Mouse (Mus musculus) embryonic facial prominence, embryonic 12.5 days (tissue): ENCODE measurements around the gene Dock1. TPM values are rescaled to one million over a fixed set of nuclear protein-coding genes. Genes with fewer than 3 reads are reported as not detected.

Source experiments
- ATAC-seq: fragments of 200-750 bp; cut with Nextera tagmentation; 2 replicates; pipeline ENCODE4 v1.8.0; 2017; ENCODE audit not compliant: insufficient number of reproducible peaks, insufficient read depth, low FRiP score, low TSS enrichment
- H3K27ac ChIP-seq: fragments of 300-500 bp; sonication (generic); 2 replicates; pipeline ENCODE4 v1.5.1; 2016; ENCODE audit warnings: mild to moderate bottlenecking
- H3K27me3 ChIP-seq: fragments of 300-500 bp; sonication (generic); 2 replicates; pipeline ENCODE4 v1.6.1; 2016; ENCODE audit warnings: mild to moderate bottlenecking, moderate library complexity
- H3K36me3 ChIP-seq: fragments of 300-500 bp; sonication (generic); 2 replicates; pipeline ENCODE4 v1.6.1; 2016; ENCODE audit warnings: mild to moderate bottlenecking
- H3K4me1 ChIP-seq: fragments of 300-500 bp; sonication (generic); 2 replicates; pipeline ENCODE4 v1.6.1; 2016
- H3K4me2 ChIP-seq: fragments of 300-500 bp; sonication (generic); replicated peaks from 2 replicates; pipeline ENCODE4 v1.6.1; 2016; ENCODE audit warnings: mild to moderate bottlenecking, moderate library complexity
- H3K4me3 ChIP-seq: fragments of 300-500 bp; sonication (generic); 2 replicates; pipeline ENCODE4 v1.5.1; 2016; ENCODE audit warnings: mild to moderate bottlenecking
- H3K9ac ChIP-seq: fragments of 300-500 bp; sonication (generic); 2 replicates; pipeline ENCODE4 v1.6.1; 2016; ENCODE audit warnings: mild to moderate bottlenecking, moderate library complexity
- H3K9me3 ChIP-seq: fragments of 300-500 bp; sonication (generic); 2 replicates; pipeline ENCODE4 v1.6.1; 2016; ENCODE audit warnings: mild to moderate bottlenecking, moderate library complexity
- WGBS: fragments of 180-500 bp; shearing (Covaris S2); methylation state at CpG from one replicate; pipeline ENCODE4 v1.1.7; 2016; 5-methylcytosine and 5-hydroxymethylcytosine counted together
- polyA plus RNA-seq: library from polyadenylated mRNA; unstranded; fragments of >200 nt; fragmentation: Nextera tagmentation; extraction: Ambion mirVana; gene quantifications from 2 replicates; pipeline ENCODE4 v1.2.1, GENCODE M21; 2016

Gene Dock1
- polyA plus RNA-seq, 1 experiment from 2014 or later: 50.5 TPM

DNA sequence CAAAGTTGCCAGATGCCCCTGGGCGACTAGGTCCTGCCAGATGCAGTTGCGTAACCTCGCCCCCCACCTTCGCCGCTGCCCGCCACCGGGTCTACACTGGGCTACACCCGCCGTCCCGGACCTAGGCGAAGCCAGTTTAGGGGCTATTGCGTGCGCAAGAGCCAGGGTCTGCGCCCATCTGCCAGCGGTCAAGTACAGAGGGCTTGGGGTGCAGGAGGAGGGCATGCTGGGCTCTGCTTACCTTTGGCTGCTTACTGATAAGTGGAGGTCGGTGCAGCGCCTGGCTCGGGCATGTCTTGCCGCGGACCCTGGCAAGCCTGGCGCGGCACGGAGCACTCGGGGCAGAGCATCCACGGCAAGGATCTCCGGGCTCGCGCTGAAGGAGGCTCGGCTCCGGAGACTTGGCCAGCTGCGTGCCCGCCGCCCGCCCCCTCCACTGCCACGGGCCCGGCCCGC, 267.0 kb downstream of the Dock1 start:
- H3K27ac ChIP-seq: peak overlapping the region; percentile 30; the same call in 1 of the 2 replicates
- H3K9me3 ChIP-seq: no peaks in the 10 kb centered on the region
- H3K27me3 ChIP-seq: peaks cover 17% of the 10 kb centered on the region
- peak overlapping the region; percentile 66 for H3K9ac ChIP-seq
- peaks cover 16% of the 10 kb centered on the region for H3K4me1 ChIP-seq
- peak; percentile 22; the same call in 1 of the 2 replicates for ATAC-seq
- WGBS: under 1% methylated on average over 30 of the region's 37 CpGs
- no peaks in the 10 kb centered on the region for H3K36me3 ChIP-seq
- H3K4me3 ChIP-seq: peak overlapping the region; percentile 51
- peak overlapping the region; percentile 98 for H3K4me2 ChIP-seq

DNA sequence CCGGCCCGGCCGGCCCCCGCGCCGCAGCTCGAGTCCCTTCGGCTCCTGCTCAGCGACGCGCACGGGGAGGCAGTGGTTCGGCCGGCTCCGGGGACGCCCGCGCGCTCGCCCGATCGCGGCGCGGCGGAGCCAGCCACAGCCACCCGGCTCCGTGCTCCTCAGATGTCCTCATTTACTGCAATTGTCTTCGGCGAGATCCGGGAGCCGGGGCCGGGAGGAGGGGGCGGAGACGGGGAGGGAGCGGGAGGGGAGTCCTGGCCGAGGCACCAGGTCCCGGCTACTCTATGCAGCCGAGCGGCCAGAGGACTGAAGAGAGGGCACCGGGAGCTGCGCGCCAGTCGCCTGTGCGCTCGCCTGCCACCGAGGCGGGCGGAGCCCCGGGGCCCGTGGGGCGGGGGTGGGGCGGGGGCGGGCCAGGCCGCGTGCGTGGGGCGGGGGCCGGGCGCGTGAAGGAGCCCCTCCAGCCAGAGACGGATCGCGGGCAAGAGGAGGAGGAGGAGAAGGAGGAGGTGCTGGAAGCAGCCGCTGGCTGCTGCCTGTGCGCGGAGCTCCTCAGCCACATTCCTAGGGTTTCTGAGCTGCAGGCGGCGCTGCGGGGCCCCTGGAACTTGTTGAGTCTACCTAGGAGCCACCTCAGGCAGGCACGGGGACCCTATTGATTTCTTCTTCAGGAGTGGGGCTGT, 267.6 kb downstream of the Dock1 start, which contains the start of gene Fam196a:
Gene Fam196a (minus strand): TSS at position 504 of the 683 bp plus-strand sequence.
- H3K9me3 ChIP-seq: no peaks in the 10 kb centered on the region
- peak within 1 kb of the TSS; percentile 30; the same call in 1 of the 2 replicates for H3K27ac ChIP-seq
- H3K4me2 ChIP-seq: peak within 1 kb of the TSS; percentile 98
- H3K9ac ChIP-seq: peak within 1 kb of the TSS; percentile 66
- H3K4me3 ChIP-seq: peak within 1 kb of the TSS; percentile 51
- ATAC-seq: peak; percentile 84
- no peaks in the 10 kb centered on the region for H3K36me3 ChIP-seq
- under 1% methylated on average over 45 of the region's 71 CpGs for WGBS
- H3K27me3 ChIP-seq: peaks cover 17% of the 10 kb centered on the region
- peaks cover 16% of the 10 kb centered on the region for H3K4me1 ChIP-seq

GRCm38 (mm10) chr7:134941891-134942290, 271.4 kb downstream of the Dock1 start:
- H3K4me3 ChIP-seq: no peak overlapping the region
- no peak for ATAC-seq

GRCm38 (mm10) chr7:134943063-134943462, 272.6 kb downstream of the Dock1 start:
- no peak overlapping the region for H3K4me3 ChIP-seq
- 74% methylated on average over 6 of the region's 6 CpGs for WGBS

More at GRCm38 (mm10) chr7:134941891-134942290, 271.4 kb downstream of the Dock1 start:
- Histone ChIP-seq H3K9me3 (no peaks in the 10 kb centered on the region), H3K36me3 (no peaks in the 10 kb centered on the region), H3K9ac (no peak overlapping the region), H3K27ac (no peak overlapping the region), H3K27me3 (peaks cover 8% of the 10 kb centered on the region), H3K4me2 (no peak overlapping the region), H3K4me1 (peaks cover 15% of the 10 kb centered on the region)
- WGBS: 98% methylated on average over 6 of the region's 6 CpGs

DNA sequence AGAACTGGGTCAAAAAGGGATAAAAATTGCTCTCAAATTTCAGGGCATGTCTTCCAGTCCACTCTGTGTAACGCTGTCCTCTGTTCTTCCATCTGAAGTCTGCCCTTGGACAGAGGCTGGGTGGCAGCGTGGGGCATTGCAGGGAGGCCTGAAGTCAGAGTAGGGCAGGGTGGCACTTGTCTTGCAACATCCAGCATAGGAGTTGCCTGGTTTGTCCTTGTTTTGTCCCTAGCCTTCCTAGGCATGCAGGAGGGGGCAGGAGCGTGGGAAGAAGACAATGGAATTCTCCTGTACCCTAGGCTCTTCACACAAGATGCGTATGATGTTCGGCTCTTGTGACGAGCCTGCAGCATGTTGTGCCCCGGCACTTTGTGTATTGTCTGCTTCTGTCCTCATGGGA, 273.2 kb downstream of the Dock1 start:
- Histone ChIP-seq H3K27ac (no peak overlapping the region), H3K36me3 (no peaks in the 10 kb centered on the region)
- no peak for ATAC-seq

More at GRCm38 (mm10) chr7:134943063-134943462, 272.6 kb downstream of the Dock1 start:
- Histone ChIP-seq H3K27ac (no peak overlapping the region), H3K4me2 (no peak overlapping the region), H3K4me1 (peaks cover 8% of the 10 kb centered on the region), H3K36me3 (no peaks in the 10 kb centered on the region), H3K9ac (no peak overlapping the region), H3K9me3 (no peaks in the 10 kb centered on the region), H3K27me3 (no peaks in the 10 kb centered on the region)
- ATAC-seq: no peak

DNA sequence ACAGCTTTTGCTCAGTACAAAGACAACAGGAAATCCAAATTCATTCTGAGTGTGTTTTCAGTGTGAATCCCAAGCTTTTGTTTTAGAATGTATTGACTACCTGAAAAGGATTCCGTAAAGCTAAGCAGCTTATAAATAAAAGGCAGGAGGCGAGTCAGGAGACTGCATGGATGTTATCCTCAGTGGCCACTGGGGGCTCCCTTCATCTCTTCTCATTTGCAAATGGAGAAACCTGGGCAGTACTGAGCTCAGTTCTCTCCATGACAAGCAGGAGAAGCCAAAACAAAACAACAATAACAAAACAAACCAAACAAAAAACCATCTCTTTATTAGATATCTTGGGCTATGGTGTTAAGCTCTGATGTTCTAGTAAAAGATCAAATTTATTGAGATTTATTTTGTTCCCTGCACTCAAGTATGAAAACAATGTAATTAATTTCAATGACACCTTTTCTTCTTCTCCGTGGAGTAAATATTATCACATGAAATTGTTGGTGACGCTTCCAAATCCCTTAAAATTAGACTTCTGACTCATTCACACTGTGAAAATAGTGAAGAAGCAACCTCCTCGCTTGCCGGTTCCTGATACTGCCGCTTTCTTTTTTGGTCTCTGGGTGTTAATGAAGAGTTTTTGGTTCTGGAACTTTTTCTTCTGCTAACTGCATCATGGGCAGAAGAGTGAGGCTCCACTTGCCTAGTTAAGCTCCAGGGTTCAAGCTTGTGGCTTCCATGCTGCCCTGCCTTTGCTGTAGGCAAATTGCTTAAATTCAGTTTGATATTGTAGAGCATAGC, 275.7 kb downstream of the Dock1 start:
- H3K27ac ChIP-seq: no peak overlapping the region
- no peaks in the 10 kb centered on the region for H3K9me3 ChIP-seq
- H3K4me1 ChIP-seq: no peaks in the 10 kb centered on the region
- H3K4me3 ChIP-seq: no peak overlapping the region
- H3K36me3 ChIP-seq: no peaks in the 10 kb centered on the region
- ATAC-seq: no peak
- H3K9ac ChIP-seq: no peak overlapping the region
- WGBS: 82% methylated on average over 7 of the region's 7 CpGs
- no peak overlapping the region for H3K4me2 ChIP-seq
- H3K27me3 ChIP-seq: no peaks in the 10 kb centered on the region

More for the DNA sequence above, 273.2 kb downstream of the Dock1 start:
- Histone ChIP-seq H3K4me3 (no peak overlapping the region), H3K27me3 (no peaks in the 10 kb centered on the region), H3K9me3 (no peaks in the 10 kb centered on the region), H3K4me2 (no peak overlapping the region), H3K4me1 (peaks cover 4% of the 10 kb centered on the region), H3K9ac (no peak overlapping the region)
- 84% methylated on average over 7 of the region's 7 CpGs for WGBS

- WGBS: 88% methylated on average over 6 of the region's 6 CpGs
- H3K9ac ChIP-seq: no peak overlapping the region
- H3K4me2 ChIP-seq: no peak overlapping the region
Measured at GRCm38 (mm10) chr7:134959086-134959485, 288.6 kb downstream of the Dock1 start.

DNA sequence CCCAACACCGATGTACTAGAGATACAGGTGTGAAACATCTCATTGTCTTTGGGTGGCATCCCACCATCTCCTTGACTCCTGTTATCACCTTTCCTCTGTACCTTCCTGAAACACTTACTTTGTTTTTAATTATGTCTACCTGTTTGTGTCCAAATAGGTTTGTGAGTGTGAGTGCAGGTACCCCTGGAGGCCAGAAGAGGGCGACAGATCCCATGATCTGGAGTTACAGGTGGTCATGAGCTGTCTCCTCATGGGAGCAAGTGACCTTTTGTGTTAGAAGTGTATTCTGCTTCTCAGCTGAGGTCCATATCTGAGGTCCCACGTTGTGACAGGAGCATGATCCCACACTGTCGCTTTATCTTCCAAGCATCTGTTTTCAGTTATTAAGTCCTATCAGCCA, 290.4 kb downstream of the Dock1 start:
- Histone ChIP-seq H3K27me3 (no peaks in the 10 kb centered on the region), H3K9ac (no peak overlapping the region), H3K27ac (no peak overlapping the region), H3K36me3 (no peaks in the 10 kb centered on the region), H3K4me3 (no peak overlapping the region), H3K9me3 (no peaks in the 10 kb centered on the region), H3K4me1 (no peaks in the 10 kb centered on the region), H3K4me2 (no peak overlapping the region)
- no peak for ATAC-seq
- WGBS: 53% methylated on average over 4 of the region's 4 CpGs

More at GRCm38 (mm10) chr7:134959086-134959485, 288.6 kb downstream of the Dock1 start:
- Histone ChIP-seq H3K36me3 (no peaks in the 10 kb centered on the region), H3K4me1 (no peaks in the 10 kb centered on the region), H3K27me3 (no peaks in the 10 kb centered on the region), H3K27ac (no peak overlapping the region), H3K9me3 (no peaks in the 10 kb centered on the region), H3K4me3 (no peak overlapping the region)
- no peak for ATAC-seq

GRCm38 (mm10) chr7:134961608-134962007, 291.2 kb downstream of the Dock1 start:
- H3K9me3 ChIP-seq: no peaks in the 10 kb centered on the region
- H3K4me1 ChIP-seq: no peaks in the 10 kb centered on the region
- no peak overlapping the region for H3K4me2 ChIP-seq
- no peak overlapping the region for H3K9ac ChIP-seq
- no peaks in the 10 kb centered on the region for H3K36me3 ChIP-seq
- no peak overlapping the region for H3K27ac ChIP-seq
- no peak overlapping the region for H3K4me3 ChIP-seq
- ATAC-seq: no peak
- WGBS: 91% methylated on average over 2 of the region's 2 CpGs
- H3K27me3 ChIP-seq: no peaks in the 10 kb centered on the region

- Histone ChIP-seq H3K36me3 (0 out of 2 replicates have a peak, but pooled peaks cover 3% of the 10 kb centered on the region), H3K27ac (no peak overlapping the region), H3K27me3 (no peaks in the 10 kb centered on the region), H3K4me3 (no peak overlapping the region), H3K9ac (no peak overlapping the region), H3K4me1 (no peaks in the 10 kb centered on the region), H3K9me3 (no peaks in the 10 kb centered on the region), H3K4me2 (no peak overlapping the region)
- 86% methylated on average over 3 of the region's 3 CpGs for WGBS
- ATAC-seq: no peak
Measured at GRCm38 (mm10) chr7:134990244-134990643, 319.8 kb downstream of the Dock1 start.

DNA sequence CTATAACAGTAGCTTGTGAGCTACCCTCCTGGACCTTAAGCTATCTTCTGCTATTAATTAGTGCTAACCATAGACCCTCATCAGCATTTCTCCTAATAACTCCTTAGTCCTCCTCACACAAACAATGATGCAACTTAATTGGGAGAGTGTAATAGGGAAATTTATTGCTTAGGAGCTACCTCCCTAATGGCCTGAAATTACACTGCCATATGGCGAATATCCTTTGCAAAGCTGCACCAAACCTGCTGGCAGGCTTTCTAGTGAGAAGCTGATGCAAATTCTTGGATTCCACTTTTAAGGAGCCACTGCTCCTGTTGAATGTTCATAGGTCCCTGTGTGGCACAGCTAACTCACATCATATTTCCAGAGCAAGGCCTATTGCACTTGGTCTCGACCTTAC, 320.5 kb downstream of the Dock1 start:
- no peak overlapping the region for H3K9ac ChIP-seq
- no peak overlapping the region for H3K27ac ChIP-seq
- WGBS: 84% methylated on average over 2 of the region's 2 CpGs
- no peak overlapping the region for H3K4me3 ChIP-seq
- H3K27me3 ChIP-seq: no peaks in the 10 kb centered on the region
- no peaks in the 10 kb centered on the region for H3K9me3 ChIP-seq
- no peak overlapping the region for H3K4me2 ChIP-seq
- H3K36me3 ChIP-seq: 0 out of 2 replicates have a peak, but pooled peaks cover 3% of the 10 kb centered on the region
- ATAC-seq: no peak
- H3K4me1 ChIP-seq: no peaks in the 10 kb centered on the region
